Mouse (Mus musculus) midbrain, embryonic 14.5 days (tissue): ENCODE data around the gene Ttc36. TPM values are rescaled to one million over a fixed set of nuclear protein-coding genes. Genes with fewer than 3 reads are reported as not detected.

Source experiments
- ATAC-seq: fragments of 200-750 bp; cut with Nextera tagmentation; 2 replicates; pipeline ENCODE4 v1.8.0; 2017; ENCODE audit warnings: moderate number of reproducible peaks, moderate library complexity; ENCODE audit not compliant: low FRiP score, low TSS enrichment
- DNase-seq: peaks from one replicate; pipeline ENCODE4 v3.0.0-alpha.2; 2015
- H3K27ac ChIP-seq: fragments of 300-500 bp; sonication (generic); replicated peaks from 2 replicates; pipeline ENCODE4 v1.5.1; 2014; ENCODE audit warnings: mild to moderate bottlenecking, low read depth, low read length, moderate library complexity
- H3K27me3 ChIP-seq: fragments of 300-500 bp; sonication (generic); 2 replicates; pipeline ENCODE4 v1.6.1; 2014; ENCODE audit warnings: low read length, control low read depth, mixed read lengths; ENCODE audit not compliant: control insufficient read depth, insufficient read depth
- H3K36me3 ChIP-seq: fragments of 300-500 bp; sonication (generic); 2 replicates; pipeline ENCODE4 v1.6.1; 2014; ENCODE audit warnings: low read length, control low read depth; ENCODE audit not compliant: control insufficient read depth, insufficient read depth
- H3K4me1 ChIP-seq: fragments of 300-500 bp; sonication (generic); 2 replicates; pipeline ENCODE4 v1.6.1; 2014; ENCODE audit warnings: mild to moderate bottlenecking, antibody characterized with exemption, low read length, control low read depth; ENCODE audit not compliant: control insufficient read depth, insufficient read depth
- H3K4me2 ChIP-seq: fragments of 300-500 bp; sonication (generic); 2 replicates; pipeline ENCODE4 v1.6.1; 2014; ENCODE audit warnings: mild to moderate bottlenecking, low read length, moderate library complexity
- H3K4me3 ChIP-seq: fragments of 300-500 bp; sonication (generic); replicated peaks from 2 replicates; pipeline ENCODE4 v1.5.1; 2014; ENCODE audit warnings: low read depth, low read length
- H3K9ac ChIP-seq: fragments of 300-500 bp; sonication (generic); replicated peaks from 2 replicates; pipeline ENCODE4 v1.6.1; 2014; ENCODE audit warnings: mild to moderate bottlenecking, low read length, moderate library complexity
- H3K9me3 ChIP-seq: fragments of 300-500 bp; sonication (generic); 2 replicates; pipeline ENCODE4 v1.6.1; 2016; ENCODE audit warnings: low read length, control low read depth, mixed read lengths; ENCODE audit not compliant: control insufficient read depth
- WGBS: fragments of 180-500 bp; shearing (Covaris S2); extraction: QIAGEN DNeasy Blood & Tissue Kit; methylation state at CpG from one replicate; pipeline ENCODE4 v1.1.7; 2014; 5-methylcytosine and 5-hydroxymethylcytosine counted together
- polyA plus RNA-seq: library from polyadenylated mRNA; unstranded; fragments of >200 nt; fragmentation: Nextera tagmentation; extraction: Ambion mirVana; gene quantifications from 2 replicates; pipeline ENCODE4 v1.2.1, GENCODE M21; 2014

The Ttc36 gene
- polyA plus RNA-seq: 0.41 and 0.72 TPM in 2 replicates

GRCm38 (mm10) chr9:44802808-44803450 is at the start of gene Ttc36:
Ttc36 (minus strand) TSS chr9:44803072.
- H3K4me3 ChIP-seq: no peak within 1 kb of the TSS
- 76% methylated on average over 4 of the region's 4 CpGs for WGBS
- H3K27me3 ChIP-seq: 0 out of 2 replicates have a peak, but pooled peaks cover 4% of the 10 kb centered on the region
- H3K4me2 ChIP-seq: no peak within 1 kb of the TSS
- H3K9ac ChIP-seq: no peak within 1 kb of the TSS
- ATAC-seq: no peak
- H3K27ac ChIP-seq: no peak within 1 kb of the TSS
- no peaks in the 10 kb centered on the region for H3K9me3 ChIP-seq
- peaks cover 5% of the 10 kb centered on the region; the same call in 1 of the 2 replicates for H3K4me1 ChIP-seq
- DNase-seq: no peak
- peaks cover 43% of the 10 kb centered on the region for H3K36me3 ChIP-seq

DNA sequence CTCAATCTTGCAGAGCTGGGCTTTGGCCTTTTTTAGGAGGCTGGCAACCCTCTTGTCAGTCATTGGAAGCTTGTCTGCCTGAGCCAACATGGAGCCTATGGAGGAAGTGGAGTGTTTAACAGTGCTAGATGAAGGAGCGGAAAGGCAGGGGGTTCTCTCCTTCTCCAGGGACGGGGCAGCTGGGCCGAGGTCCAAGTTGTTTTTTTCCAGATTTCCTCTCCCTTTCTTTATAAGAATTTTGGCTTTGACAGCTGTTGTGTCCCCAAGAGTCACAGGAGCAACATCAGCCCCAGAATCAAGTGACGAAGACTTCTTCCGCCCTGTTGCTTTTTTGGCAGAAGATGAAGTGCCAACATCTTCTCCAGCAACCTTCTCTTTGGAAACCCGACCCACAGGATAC is 44.6 kb upstream of the Ttc36 start:
- no peak overlapping the region for H3K27ac ChIP-seq
- H3K36me3 ChIP-seq: peaks cover 76% of the 10 kb centered on the region
- no peak for ATAC-seq
- H3K27me3 ChIP-seq: no peaks in the 10 kb centered on the region
- H3K4me2 ChIP-seq: no peak overlapping the region
- WGBS: 92% methylated on average over 6 of the region's 6 CpGs
- H3K4me1 ChIP-seq: no peaks in the 10 kb centered on the region
- H3K4me3 ChIP-seq: no peak overlapping the region
- H3K9ac ChIP-seq: no peak overlapping the region
- DNase-seq: no peak
- H3K9me3 ChIP-seq: no peaks in the 10 kb centered on the region

DNA sequence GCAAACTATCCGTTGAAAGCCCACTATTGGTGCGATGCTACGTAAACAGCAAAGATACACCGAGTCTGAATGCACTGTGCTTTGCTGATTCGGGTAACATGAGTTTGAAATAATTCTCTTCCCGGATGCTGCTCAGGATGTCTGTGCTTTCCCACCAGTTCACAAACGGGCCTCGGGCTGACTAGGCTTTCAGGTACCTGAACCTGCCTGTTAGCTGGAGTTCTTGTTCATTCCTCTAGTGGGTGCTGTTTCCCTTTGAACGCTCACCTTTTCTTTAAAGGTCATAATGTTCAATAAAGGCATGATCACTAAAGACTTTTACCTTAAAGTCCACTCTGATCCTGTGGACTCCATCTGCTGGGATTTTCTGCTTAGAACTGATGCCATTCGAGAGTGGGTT is 38.4 kb upstream of the Ttc36 start:
- no peaks in the 10 kb centered on the region for H3K4me1 ChIP-seq
- no peaks in the 10 kb centered on the region for H3K9me3 ChIP-seq
- H3K9ac ChIP-seq: no peak overlapping the region
- H3K4me3 ChIP-seq: no peak overlapping the region
- H3K4me2 ChIP-seq: no peak overlapping the region
- DNase-seq (peak; percentile 56), ATAC-seq (no peak)
- whole genome bisulfite sequencing: 91% methylated on average over 10 of the region's 10 CpGs
- H3K27ac ChIP-seq: no peak overlapping the region
- H3K27me3 ChIP-seq: no peaks in the 10 kb centered on the region
- peaks cover 90% of the 10 kb centered on the region for H3K36me3 ChIP-seq

- no peaks in the 10 kb centered on the region for H3K4me1 ChIP-seq
- ATAC-seq (no peak), DNase-seq (peak; percentile 86)
- H3K27ac ChIP-seq: no peak overlapping the region
- H3K9me3 ChIP-seq: no peaks in the 10 kb centered on the region
- no peak overlapping the region for H3K4me2 ChIP-seq
- no peak overlapping the region for H3K4me3 ChIP-seq
- no peaks in the 10 kb centered on the region for H3K27me3 ChIP-seq
- 49% methylated on average over 7 of the region's 7 CpGs for WGBS
- H3K36me3 ChIP-seq: peaks cover 85% of the 10 kb centered on the region
- no peak overlapping the region for H3K9ac ChIP-seq
Measured at GRCm38 (mm10) chr9:44836439-44836838, 33.6 kb upstream of the Ttc36 start.

- DNase-seq: peak; percentile 13
- H3K27ac ChIP-seq: no peak overlapping the region
- no peaks in the 10 kb centered on the region for H3K4me1 ChIP-seq
- H3K9me3 ChIP-seq: no peaks in the 10 kb centered on the region
- no peaks in the 10 kb centered on the region for H3K27me3 ChIP-seq
- no peak overlapping the region for H3K9ac ChIP-seq
- peaks cover 87% of the 10 kb centered on the region for H3K36me3 ChIP-seq
- WGBS: 86% methylated on average over 4 of the region's 4 CpGs
- H3K4me2 ChIP-seq: no peak overlapping the region
- no peak overlapping the region for H3K4me3 ChIP-seq
- no peak for ATAC-seq
Measured at GRCm38 (mm10) chr9:44832356-44832755, 29.5 kb upstream of the Ttc36 start.

DNA sequence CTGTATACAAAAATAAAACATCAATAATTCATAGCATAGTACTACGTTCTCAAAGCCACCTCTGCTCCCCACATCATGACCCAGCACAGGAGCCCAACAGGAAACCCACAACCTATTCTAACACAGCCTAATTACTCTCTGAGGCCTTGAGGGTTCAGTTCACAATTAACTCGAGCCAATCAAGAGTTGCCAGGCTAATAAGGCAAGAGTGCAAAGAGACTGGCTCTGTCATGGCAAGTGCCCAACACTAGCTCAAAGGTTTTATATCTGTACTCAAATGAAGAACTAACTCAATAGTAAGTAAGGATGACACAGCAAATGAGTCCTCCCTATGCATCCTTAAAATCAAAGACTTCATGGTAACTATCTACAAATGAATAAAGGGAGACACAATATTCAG is 27.6 kb upstream of the Ttc36 start:
- ATAC-seq: no peak
- Histone ChIP-seq H3K27ac (no peak overlapping the region), H3K27me3 (no peaks in the 10 kb centered on the region), H3K4me2 (no peak overlapping the region), H3K9ac (no peak overlapping the region), H3K9me3 (no peaks in the 10 kb centered on the region), H3K4me3 (no peak overlapping the region), H3K36me3 (peaks cover 93% of the 10 kb centered on the region), H3K4me1 (no peaks in the 10 kb centered on the region)
- DNase-seq: no peak
- WGBS: 91% methylated on average over 2 of the region's 2 CpGs

- peaks cover 93% of the 10 kb centered on the region for H3K36me3 ChIP-seq
- ATAC-seq: no peak
- H3K4me2 ChIP-seq: no peak overlapping the region
- H3K9me3 ChIP-seq: no peaks in the 10 kb centered on the region
- H3K27ac ChIP-seq: no peak overlapping the region
- DNase-seq: no peak
- H3K9ac ChIP-seq: no peak overlapping the region
- H3K4me1 ChIP-seq: no peaks in the 10 kb centered on the region
- no peaks in the 10 kb centered on the region for H3K27me3 ChIP-seq
- no peak overlapping the region for H3K4me3 ChIP-seq
- 96% methylated on average over 11 of the region's 11 CpGs for WGBS
Measured at GRCm38 (mm10) chr9:44828944-44829343, 26.1 kb upstream of the Ttc36 start.

GRCm38 (mm10) chr9:44826660-44827059 is 23.8 kb upstream of the Ttc36 start:
- Histone ChIP-seq H3K36me3 (peaks cover 96% of the 10 kb centered on the region), H3K27me3 (no peaks in the 10 kb centered on the region), H3K27ac (no peak overlapping the region), H3K9me3 (no peaks in the 10 kb centered on the region), H3K4me1 (no peaks in the 10 kb centered on the region), H3K4me2 (no peak overlapping the region), H3K4me3 (no peak overlapping the region), H3K9ac (no peak overlapping the region)
- ATAC-seq: no peak
- 92% methylated on average over 7 of the region's 7 CpGs for WGBS
- DNase-seq: no peak
